Mouse (Mus musculus) olfactory bulb, adult 2 months (tissue): ENCODE data around the gene Hist1h1c.

Source experiments
- CTCF ChIP-seq: fragments of 200-500 bp; IDR thresholded peaks from 2 replicates; pipeline ENCODE4 v1.5.1; 2012; ENCODE audit warnings: low read depth, mild to moderate bottlenecking, low read length, moderate library complexity; ENCODE audit not compliant: insufficient read depth
- POLR2A ChIP-seq: fragments of 200-500 bp; IDR thresholded peaks from 2 replicates; pipeline ENCODE4 v1.6.1; 2012; ENCODE audit warnings: mild to moderate bottlenecking, low read depth, low read length, moderate library complexity; ENCODE audit not compliant: insufficient read depth

DNA sequence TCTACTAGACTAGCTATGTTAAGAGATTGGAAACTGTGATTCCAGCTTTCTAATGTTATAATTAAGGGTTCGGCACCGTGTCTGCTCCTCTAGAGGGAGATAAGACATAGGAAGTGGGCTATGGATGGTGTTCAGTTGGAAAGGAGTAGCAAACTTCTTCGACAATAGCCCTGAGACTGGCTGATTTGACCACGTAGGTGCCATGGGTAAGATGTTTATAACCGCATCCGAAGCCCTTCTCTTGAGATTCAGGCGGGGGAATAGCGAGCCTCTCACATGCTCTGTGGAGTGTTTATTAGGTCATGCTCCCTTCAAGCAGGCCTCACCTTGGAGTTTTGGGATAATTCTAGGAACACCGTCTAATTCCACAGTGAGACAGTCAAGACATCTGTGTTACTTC is 43.7 kb upstream of the Hist1h1c start:
- TF ChIP-seq POLR2A (no peak), CTCF (no peak)
